In the genomic region with DNA sequence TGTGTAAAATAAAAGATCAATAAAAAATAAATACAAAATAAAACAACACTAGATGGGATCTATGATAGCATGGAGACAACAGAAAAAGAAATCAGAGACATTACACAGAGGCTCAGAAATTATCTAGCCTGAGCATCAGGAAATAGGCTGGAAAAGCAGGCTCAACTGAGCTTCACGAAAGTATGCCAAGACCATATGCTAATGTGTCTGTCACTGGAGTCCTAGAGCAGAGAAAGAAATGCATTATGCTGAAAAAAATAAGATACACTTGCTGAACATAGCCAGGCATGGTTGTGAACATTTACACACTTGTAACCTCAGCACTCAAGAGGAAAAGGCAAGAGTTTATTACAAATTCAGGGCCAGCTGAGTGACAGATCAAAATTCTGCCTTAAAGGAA, we compare ENCODE assay signal across 16 mouse cellular contexts. TPM values are rescaled to one million over a fixed set of nuclear protein-coding genes. Genes with fewer than 3 reads are reported as not detected.
"Had no signal": no experiment of that assay in that cellular context is flagged by ENCODE, and none has a peak within 500 bp of the region (broad histone marks: within the 10 kb centered on the region; RNA-seq: fewer than 3 reads in every experiment).

No protein-coding gene starts in this region.

- DNase-seq: kidney, postnatal 10 days; kidney, postnatal 36 days; layer of hippocampus, postnatal 36 days; liver, embryonic 13.5 days; lung, adult 2 months; lung, postnatal 14 days; lung, postnatal 4 days; midbrain, embryonic 14.5 days; right cerebral cortex, postnatal 4 days; thymus, postnatal 25 days had no signal

- H3K9me3 ChIP-seq: kidney, embryonic 15.5 days; liver, embryonic 13.5 days; stomach, embryonic 15.5 days had no signal

- H3K27ac ChIP-seq: kidney, embryonic 15.5 days; left cerebral cortex, adult 2 months; liver, embryonic 13.5 days; stomach, embryonic 15.5 days had no signal

- H3K4me1 ChIP-seq: kidney, embryonic 15.5 days; stomach, embryonic 15.5 days had no signal

- H3K4me3 ChIP-seq: kidney, embryonic 15.5 days; left cerebral cortex, adult 2 months; liver, embryonic 13.5 days; stomach, embryonic 15.5 days had no signal

- H3K4me2 ChIP-seq: kidney, embryonic 15.5 days; liver, embryonic 13.5 days; midbrain, embryonic 11.5 days; stomach, embryonic 15.5 days had no signal

- H3K27me3 ChIP-seq: kidney, embryonic 15.5 days; liver, embryonic 13.5 days; stomach, embryonic 15.5 days had no signal

- H3K9ac ChIP-seq: kidney, embryonic 15.5 days; liver, embryonic 13.5 days; stomach, embryonic 15.5 days had no signal

RNA-seq across cellular contexts. Expression of a gene that starts 34.3 kb away (rescaled TPM):
- total RNA-seq: megakaryocyte progenitor cell, adult 5-6 weeks; megakaryocyte-erythroid progenitor cell, adult 5-6 weeks had no signal
